Mouse (Mus musculus) testis, postnatal 10 days (tissue): ENCODE results near the gene Prpsap2.

Experiments used
- DNase-seq: peaks from one replicate; pipeline ENCODE4 v3.0.0; 2021; ENCODE audit warnings: low spot score

The Prpsap2 gene

GRCm38 (mm10) chr11:61715130-61715529 is 46.8 kb downstream of the Prpsap2 start:
- DNase-seq, result peak; percentile 55

DNA sequence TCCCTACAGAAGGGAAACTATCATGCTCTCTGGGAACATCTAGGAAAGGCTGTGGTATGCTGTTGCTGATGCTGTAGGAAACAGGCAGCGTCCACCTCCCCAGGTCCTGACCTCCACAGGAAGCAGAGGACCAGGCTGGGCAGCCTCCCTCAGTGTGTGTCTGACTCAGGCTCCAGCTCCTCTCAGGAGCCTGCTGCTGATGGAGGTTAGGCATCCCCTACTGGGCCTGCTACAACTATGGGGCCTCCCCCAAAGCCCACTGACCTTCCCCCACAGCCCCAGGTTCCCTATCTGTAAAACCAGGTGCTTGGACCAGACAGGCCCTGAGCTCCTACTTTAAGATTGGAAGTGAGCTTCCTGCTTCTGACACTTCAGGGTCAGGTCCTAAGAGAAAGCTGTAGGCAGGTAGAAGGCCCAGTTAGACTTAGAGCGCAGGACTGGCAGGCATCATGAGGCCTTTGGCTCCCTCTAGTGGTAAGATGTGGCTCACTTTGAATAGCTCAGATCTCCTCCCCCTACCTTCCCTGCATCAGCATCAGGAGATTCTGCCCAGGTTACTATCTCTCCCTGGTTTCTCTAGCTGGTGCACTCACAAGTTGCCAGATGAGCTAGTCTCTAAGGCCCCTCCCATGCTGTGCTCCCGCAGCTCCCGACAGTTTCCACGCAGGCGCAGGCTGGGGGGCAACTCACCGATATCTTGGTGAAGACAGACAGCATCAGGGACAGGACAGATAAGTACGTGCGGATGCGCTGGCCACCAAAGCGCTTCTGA is 47.4 kb downstream of the Prpsap2 start:
- peak; percentile 68 for DNase-seq

GRCm38 (mm10) chr11:61713157-61713855 is 48.6 kb downstream of the Prpsap2 start:
- DNase-seq, result peak; percentile 66

- no peak for DNase-seq
Observed at GRCm38 (mm10) chr11:61708928-61709327, 53.0 kb downstream of the Prpsap2 start.

DNA sequence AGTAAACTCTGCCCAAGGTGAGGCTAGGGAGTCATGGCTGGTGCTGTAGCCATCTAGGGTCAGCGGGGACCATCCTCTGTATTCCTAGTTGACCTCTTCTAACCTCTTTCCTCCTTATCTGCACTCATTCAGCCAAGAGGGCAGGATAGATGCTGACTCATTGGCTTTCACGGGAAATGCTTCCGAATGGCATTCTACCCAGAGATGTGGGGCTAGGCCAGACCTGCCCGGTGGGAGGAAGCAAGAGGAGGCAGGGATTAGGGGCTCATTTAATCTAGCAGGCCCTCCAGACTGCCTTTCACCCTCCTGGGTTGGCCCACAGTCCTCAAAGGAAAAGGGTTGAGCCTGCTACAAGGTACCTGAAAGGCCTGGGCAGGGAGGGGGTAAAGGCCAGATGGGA is 55.7 kb downstream of the Prpsap2 start:
- DNase-seq, result no peak

DNA sequence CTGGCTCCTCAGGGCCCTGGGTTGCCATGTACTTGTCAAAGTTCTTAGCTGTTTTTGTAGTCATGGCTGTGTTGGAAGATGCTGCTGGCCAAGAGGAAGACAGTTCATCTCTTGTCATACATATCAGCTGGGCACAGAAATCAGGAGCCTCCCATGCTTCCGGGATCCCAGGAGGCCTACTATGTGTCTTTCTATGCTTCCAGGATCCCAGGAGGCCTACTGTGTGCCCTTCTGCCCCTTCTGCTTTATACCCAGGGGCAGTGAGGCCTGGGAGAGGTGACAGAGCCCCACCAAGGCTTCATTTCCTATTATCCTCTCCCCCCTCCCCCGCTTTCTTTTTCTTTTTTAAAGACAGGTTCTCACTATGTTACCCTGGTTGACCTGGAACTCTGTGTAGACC is 56.3 kb downstream of the Prpsap2 start:
- DNase-seq, result no peak

DNA sequence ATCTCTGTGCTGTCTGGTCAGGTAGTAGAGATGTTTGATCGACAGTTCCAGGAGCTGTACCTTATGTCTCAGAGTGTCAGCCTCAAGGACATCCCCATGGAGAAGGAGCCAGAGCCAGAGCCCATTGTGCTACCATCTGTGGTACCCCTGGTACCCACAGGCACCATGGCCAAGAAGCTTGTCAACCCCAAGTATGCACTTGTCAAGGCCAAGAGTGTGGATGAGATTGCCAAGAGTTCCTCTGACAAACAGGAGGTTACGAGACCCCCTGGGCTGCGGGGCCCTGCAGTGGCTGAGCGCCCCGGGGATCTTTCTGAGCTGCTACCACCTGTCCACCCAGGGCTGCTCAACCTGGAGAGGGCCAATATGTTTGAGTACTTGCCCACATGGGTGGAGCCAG is 59.4 kb downstream of the Prpsap2 start:
- no peak for DNase-seq

DNA sequence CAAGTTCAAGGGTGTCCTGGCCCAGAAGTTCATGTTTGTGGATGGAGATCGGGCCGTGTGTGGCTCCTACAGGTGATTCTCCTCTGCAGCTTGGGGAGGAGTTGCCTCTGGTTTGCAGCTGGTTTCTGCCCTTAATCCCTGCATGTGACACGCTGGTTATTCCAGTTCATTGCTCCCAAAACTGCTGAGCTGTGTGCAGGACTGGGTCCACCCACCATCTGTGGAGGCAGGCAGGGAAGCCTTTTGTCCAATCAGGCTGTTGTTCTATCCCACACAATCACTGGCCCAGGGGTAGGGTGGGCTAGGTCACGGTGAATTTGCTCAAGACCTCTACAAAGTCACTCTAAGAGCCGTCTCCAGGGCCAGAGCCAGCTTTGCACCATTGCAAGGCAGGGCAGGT is 60.2 kb downstream of the Prpsap2 start:
- no peak for DNase-seq

GRCm38 (mm10) chr11:61699933-61700332 is 62.0 kb downstream of the Prpsap2 start:
- no peak for DNase-seq

- DNase-seq, result no peak
Observed at GRCm38 (mm10) chr11:61699460-61699859, 62.4 kb downstream of the Prpsap2 start.

DNA sequence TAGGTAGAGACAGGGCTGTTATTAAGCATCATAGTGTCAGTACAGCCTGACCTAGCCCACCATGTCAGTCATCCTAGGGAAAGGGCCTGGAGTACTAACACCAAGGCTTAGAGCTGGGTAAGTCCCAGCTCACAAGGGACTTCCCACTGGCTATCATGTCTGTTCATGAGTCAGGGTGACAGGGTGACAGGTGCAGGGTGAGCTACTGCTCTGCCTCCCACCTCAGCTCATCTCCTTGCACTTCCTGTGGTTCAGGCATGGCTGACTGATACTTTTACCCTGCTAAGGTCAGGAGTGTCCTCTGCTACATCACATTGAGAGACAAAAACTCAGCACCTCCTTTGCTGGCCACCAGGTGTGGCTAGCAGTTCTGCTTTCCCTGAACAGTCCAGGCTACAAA is 63.0 kb downstream of the Prpsap2 start:
- DNase-seq, result no peak

- no peak for DNase-seq
Observed at GRCm38 (mm10) chr11:61692996-61693395, 68.9 kb downstream of the Prpsap2 start.

- DNase-seq, result no peak
Observed at GRCm38 (mm10) chr11:61687595-61687994, 74.3 kb downstream of the Prpsap2 start.

GRCm38 (mm10) chr11:61686906-61687453 is 74.9 kb downstream of the Prpsap2 start:
- DNase-seq, result no peak

DNA sequence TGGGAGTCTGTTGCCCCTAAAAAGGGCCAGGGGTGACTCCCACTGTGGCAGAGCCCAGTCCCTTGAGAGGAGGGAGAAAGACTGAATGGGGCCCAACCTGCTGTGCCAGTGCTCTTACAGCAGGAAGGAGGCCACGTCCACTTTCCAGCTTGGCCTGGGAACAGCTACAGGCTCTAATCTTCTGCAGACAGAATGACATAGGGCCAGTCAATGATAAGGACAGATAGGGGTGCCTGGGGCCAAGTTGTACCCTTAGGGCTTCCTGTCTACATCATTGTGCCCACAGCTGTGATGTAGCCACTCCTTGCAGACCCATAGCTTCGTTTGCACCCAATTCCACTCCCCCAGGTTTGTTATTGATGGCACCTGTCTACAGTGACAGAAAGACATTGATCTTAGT is 75.7 kb downstream of the Prpsap2 start:
- no peak for DNase-seq

GRCm38 (mm10) chr11:61685119-61685725 is 76.7 kb downstream of the Prpsap2 start:
- DNase-seq, result no peak

GRCm38 (mm10) chr11:61683907-61684731 is 77.8 kb downstream of the Prpsap2 start, which contains the start of gene Fam83g:
Fam83g (plus strand) TSS chr11:61684091.
- DNase-seq, result peak; percentile 84
